Mouse (Mus musculus) naive thymus-derived CD4-positive, alpha-beta T cell, adult 2 months (primary cell): Measurements from ENCODE around the gene Limd2.

Experiments
- DNase-seq: peaks from one replicate; pipeline ENCODE4 v3.0.0-alpha.2; 2011; ENCODE audit warnings: low read depth

The Limd2 gene

DNA sequence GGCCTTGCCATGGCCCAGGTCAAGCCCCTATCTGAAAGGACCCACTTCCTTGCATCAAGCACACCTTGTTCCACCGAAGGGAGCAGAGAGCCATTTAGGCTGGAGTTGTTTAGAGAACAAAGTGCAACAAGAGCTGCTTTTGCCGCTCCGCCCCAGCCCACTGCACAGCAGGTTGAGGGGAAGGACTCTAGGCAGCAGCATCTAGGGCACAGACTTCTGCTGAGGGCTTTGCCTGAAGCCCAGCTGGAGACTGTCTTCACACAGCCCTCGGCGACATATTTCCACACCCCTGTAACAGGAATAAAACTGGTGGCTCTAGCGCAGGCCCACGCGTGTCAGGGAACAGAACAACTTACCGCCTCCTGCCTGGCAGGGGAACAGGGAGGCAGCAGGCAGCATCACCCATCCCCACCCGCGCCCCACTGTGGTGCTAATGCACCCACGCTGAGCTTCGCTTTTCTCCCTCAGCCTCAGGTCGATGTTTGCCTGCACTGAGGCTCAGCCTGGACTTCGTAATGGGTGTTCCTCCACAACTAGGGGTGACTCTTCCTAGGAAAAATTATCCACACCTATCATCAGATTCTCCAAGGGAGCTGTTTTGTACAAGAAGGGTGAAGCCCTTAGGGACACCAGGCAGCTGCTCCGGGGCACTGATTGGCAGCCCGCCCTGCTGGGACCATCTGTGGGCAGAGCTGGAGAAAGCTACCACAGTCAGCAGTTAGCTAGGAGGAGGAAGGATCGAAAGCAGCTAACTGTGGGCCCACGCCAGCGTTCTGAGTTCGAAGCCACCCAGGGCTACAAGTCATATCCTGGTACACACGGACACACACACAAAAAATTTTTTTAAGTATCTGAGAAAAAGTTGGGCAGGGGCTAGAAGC lies at the start of gene Limd2, which contains the start of gene Gm10840:
Gene Limd2, minus strand, starts transcription at position 20 of the 881 bp plus-strand sequence.
Gene Gm10840, plus strand, starts transcription at position 10 of the 881 bp plus-strand sequence.
- DNase-seq, result peak; percentile 82

DNA sequence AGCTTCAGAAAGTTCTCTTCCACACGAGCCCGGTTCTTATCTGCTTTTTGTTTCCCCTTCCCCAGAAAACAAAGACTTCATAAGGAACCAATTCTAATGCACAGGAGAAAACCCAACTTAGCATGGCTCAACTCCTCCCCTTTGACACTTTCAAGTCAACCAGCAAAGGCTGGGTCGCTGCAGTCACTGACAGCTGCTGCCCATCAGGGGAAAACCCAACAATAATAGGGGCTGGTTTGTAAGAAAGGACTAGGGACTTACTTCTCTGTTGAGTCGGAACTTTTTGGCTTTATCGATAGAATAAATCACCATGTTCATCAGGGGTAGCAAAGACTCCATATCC lies 41.4 kb upstream of the Limd2 start, which contains the start of gene Strada:
Gene Strada, minus strand, starts transcription at position 46 of the 343 bp plus-strand sequence.
- no peak for DNase-seq

DNA sequence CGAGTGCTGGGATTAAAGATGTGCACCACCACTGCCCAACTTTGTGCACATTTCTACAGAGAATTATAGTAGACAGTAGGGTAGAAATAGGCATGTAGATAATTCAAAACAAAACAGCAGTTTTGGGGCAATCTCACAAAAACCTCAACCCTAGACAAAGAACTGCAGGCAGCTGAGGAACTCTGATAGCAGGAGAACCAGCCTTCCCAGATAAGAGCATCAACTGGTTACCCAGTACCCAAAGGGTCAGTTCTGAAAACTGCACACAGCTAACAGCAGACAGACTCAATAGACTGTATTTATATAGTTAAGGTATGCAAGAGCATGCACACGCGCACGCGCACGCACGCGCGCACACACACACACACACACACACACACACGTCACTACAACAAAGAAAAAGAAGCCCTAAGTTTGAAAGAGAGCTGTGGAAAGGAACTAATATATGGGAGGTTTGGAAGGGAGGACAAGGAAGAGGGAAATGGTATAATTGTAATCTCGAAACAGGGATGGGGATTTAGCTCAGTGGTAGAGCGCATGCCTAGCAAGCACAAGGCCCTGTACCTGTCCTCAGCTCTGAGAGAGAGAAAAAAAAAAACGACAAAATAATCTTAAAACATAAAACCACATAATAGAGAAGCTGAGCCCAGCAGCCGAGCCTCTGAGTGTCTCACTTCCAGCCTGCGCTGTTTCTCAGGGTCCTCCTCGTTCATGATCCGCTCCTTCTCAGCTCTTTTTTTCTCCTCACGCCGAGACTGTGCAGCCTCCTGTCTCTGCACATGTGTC lies 40.9 kb upstream of the Limd2 start:
- peak; percentile 78 for DNase-seq

DNA sequence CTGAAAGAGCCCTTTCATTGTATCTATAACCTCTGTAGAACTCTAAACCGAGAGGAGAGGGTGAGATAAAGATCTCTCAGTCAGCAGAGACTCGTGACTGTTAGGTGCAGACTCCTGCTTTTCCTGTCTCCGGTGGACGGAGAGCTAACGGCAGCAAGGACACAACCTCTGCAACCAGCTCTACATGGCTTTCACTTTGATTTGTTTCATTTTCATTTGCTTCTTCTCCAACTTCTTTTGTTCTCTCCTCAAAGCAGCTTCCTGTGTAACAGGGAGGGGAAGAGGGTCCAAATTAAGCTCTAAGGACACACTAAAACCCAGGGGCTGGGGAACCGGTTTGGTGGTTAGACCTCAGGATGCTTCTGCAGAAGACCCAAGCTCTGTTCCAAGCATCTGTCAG lies 40.1 kb upstream of the Limd2 start:
- DNase-seq, result peak; percentile 59

DNA sequence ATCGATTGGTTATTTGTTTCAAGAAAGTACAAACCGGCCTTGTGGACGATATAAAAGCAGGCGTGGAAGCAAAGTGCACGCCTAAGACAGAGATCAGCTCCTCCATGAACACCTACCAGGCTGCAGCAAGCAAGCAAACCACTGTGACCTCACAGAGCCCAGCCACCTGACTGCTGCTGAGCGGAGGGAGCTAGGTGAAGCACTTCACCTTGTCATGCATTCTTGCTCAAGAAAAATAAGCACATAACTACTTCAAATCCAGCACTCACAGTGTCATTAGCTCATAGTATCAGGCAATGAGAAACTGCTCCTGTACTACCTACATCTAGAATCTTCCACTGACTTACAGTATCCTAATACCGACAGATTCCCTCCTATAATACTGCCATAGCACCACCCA lies 39.3 kb upstream of the Limd2 start:
- peak; percentile 39 for DNase-seq

DNA sequence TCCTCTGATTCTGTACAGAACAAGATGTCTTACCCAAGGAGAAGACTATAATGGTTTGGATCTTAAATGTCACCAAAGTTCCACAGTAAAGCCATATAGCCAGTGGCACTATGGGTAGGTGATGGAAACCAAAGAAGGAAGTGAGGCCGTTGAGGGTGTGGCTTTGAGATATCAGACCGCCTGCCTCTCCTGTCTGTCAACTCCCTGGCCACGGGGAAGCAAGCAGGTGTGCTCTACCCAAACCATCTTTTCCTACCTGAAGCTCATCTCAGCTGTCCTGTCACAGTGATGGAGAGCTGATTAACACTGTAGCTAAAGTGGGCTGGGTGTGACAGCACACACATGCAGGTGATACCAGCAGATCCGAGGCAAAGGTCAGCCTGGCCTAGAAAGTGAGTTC lies 37.6 kb upstream of the Limd2 start:
- DNase-seq, result no peak

GRCm38 (mm10) chr11:106195341-106195740 lies 34.7 kb upstream of the Limd2 start:
- no peak for DNase-seq

DNA sequence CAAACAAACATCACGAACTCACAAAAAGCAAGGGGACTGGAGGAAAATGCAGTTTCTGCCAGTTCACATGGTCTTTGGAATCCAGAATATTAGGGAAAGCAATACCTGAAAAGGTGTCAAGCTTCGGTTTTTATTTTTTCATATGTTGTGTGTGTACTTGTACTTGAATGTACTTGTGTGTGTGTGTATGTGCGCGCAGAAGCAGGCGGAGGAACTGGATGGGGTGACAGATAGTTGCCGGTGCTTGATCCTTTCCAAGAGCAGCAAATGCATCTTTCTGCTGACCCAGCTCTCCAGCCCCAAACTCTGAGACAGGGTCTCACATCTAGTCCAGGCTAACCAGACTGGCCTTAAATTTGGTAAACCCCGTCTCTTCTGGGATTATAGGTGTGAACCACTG lies 34.2 kb upstream of the Limd2 start:
- no peak for DNase-seq

GRCm38 (mm10) chr11:106194155-106194541 lies 33.5 kb upstream of the Limd2 start:
- no peak for DNase-seq

DNA sequence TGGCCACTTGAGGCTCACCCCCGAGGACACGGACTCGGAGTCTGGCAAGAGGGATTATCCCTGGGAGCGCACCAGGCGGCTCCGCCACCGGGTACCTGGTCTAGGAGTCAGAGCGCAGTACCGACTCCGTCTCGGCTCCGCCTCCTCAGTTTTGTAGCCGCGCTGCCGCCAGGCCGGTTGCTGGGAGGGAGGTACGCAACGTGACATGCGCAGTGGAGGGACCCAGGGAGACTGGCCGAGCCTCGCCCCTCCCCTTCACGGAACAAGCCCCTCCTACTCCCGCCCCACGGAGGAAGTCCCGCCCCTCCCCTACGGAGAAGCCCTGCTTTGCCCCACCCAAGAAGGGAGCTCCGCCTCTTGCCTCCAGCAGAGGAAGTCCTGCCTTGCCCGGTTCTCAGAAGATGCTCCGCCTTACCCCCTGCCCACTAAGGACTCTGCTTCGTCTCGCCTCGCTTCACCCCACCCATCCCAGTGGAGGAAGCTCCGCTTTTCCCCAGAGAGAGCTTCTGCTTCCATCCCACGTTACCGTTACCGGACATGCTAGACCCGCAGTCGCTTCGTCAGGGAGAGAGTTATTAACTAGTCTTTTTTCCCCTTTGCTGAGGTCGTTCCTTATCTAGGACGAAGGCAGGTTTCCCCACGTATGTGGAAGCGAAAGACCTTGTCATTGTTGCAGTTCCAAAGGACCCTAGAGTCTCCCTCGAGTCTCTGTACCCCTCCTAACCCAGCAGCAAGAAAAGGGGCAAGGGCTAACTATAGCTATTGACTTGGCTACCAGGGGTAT lies 32.9 kb upstream of the Limd2 start:
- DNase-seq, result peak; percentile 99

GRCm38 (mm10) chr11:106192657-106193370 lies 32.2 kb upstream of the Limd2 start:
- DNase-seq, result no peak

GRCm38 (mm10) chr11:106192241-106192640 lies 31.6 kb upstream of the Limd2 start:
- DNase-seq, result no peak

GRCm38 (mm10) chr11:106191716-106192115 lies 31.1 kb upstream of the Limd2 start:
- no peak for DNase-seq

GRCm38 (mm10) chr11:106187326-106187725 lies 26.7 kb upstream of the Limd2 start:
- no peak for DNase-seq

DNA sequence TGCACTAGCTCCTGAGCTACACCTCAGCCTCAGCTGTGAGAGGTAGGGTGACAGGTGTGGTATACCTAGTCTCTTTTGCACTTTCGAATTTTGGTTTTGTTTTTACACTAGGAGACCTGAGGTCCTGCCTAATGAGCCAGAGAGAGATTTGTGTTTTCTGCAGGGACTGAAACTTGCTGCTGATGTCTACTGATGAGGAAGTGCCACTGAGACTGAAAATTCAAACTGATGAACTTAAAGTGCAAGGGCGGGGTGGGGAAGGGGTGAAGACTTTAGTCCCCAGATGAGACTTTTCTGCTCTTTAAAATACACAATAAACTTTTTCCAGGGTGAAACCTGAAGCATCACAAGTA lies 19.8 kb upstream of the Limd2 start:
- no peak for DNase-seq

DNA sequence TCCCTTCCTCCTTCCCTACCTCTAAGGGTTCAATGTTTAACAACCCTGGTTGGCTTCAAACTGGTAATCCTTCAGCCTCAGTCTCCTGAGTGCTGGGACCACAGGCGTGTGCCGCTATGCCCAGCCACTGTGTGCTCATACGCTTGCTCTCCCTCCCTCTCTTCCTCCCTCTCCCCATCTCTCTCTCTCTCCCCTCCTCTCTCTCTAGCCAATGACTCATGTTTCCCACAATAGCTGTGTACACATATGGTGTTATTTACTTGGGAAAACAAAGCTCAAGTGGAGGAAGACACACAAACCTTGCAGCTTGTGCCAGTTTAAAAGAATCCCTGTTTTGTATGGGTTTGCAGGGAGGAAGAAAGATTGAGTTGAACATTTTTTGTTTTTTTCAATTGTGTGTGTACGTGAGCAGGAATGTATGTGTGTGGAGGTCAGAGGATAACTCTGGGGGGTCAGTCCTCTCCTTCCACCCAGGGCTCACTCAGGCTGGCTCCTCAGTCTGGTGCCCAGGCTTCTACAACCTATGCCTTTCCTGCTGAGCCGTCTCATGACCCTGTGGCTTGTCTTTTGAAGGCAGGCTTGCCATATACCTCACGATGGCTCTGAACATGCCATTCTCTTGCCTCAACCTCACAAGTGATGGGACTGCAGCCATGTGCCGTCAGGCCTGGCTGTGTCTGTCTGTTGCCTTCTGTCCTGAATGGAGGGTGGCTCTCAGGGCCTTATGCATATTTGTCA lies 19.2 kb upstream of the Limd2 start:
- DNase-seq, result no peak

- DNase-seq, result no peak
Measured at GRCm38 (mm10) chr11:106178036-106178782, 17.5 kb upstream of the Limd2 start.

DNA sequence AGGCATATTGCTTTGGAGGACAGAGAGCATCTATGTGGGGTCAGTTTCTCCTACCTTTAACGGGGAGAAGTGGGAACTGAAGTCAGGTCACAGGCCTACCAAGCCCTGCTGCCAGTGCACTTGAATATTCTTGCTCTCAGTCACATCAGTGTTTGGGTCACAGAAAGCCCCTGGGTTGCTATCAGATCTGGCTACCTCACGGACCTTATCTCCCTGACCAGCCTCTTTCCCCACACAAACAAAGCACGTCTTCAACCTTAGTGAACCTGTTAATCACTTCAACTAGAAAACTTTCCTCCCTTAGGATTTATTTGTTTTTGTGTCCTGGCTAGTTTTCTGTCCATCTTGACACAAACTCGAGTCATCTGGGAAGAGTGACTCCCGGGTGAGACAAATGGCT lies 15.7 kb upstream of the Limd2 start:
- DNase-seq, result no peak

- no peak for DNase-seq
Measured at GRCm38 (mm10) chr11:106175081-106175480, 14.4 kb upstream of the Limd2 start.

DNA sequence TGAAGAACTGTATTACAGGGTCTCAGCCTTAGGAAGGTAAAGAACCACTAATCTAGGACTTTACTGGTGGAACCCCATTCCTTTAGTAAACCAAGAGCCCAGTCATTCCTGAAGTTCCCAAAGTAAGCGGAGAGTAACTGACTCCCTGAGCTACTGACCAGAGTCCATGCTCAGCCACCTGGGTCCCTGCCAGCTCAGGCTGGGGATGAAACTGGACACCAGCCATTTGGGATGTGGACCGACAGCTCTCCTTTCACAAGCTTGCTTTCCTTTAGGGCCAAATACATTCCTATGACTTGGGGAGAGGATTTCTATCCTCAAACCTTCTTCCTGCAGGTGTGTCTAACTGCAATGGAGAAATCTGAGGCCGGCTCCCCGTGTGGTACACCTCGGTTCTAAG lies 13.7 kb upstream of the Limd2 start:
- no peak for DNase-seq
